Mouse (Mus musculus) lung, postnatal 0 days (tissue): ENCODE results near the gene Map3k12. TPM values are rescaled to one million over a fixed set of nuclear protein-coding genes. Genes with fewer than 3 reads are reported as not detected.

Experiments used
- ATAC-seq: fragments of 200-750 bp; cut with Nextera tagmentation; 2 replicates; pipeline ENCODE4 v1.8.0; 2017; ENCODE audit warnings: moderate library complexity
- DNase-seq: peaks from one replicate; pipeline ENCODE4 v3.0.0-alpha.2; 2016; ENCODE audit warnings: low spot score
- H3K27ac ChIP-seq: fragments of 300-500 bp; sonication (generic); 2 replicates; pipeline ENCODE4 v1.5.1; 2014; ENCODE audit warnings: antibody characterized with exemption, mild to moderate bottlenecking, low read length, mixed read lengths
- H3K27me3 ChIP-seq: fragments of 300-500 bp; sonication (generic); replicated peaks from 2 replicates; pipeline ENCODE4 v1.6.1; 2014; ENCODE audit warnings: low read length, mixed read lengths; ENCODE audit not compliant: insufficient read depth
- H3K36me3 ChIP-seq: fragments of 300-500 bp; sonication (generic); 2 replicates; pipeline ENCODE4 v1.6.1; 2014; ENCODE audit warnings: low read length, mixed read lengths; ENCODE audit not compliant: insufficient read depth
- H3K4me1 ChIP-seq: fragments of 300-500 bp; sonication (generic); 2 replicates; pipeline ENCODE4 v1.6.1; 2014; ENCODE audit warnings: antibody characterized with exemption, low read depth, low read length, mixed read lengths; ENCODE audit not compliant: insufficient read depth
- H3K4me2 ChIP-seq: fragments of 300-500 bp; sonication (generic); replicated peaks from 2 replicates; pipeline ENCODE4 v1.6.1; 2014; ENCODE audit warnings: low read depth, mild to moderate bottlenecking, low read length, moderate library complexity, mixed read lengths
- H3K4me3 ChIP-seq: fragments of 300-500 bp; sonication (generic); 2 replicates; pipeline ENCODE4 v1.5.1; 2014; ENCODE audit warnings: low read depth, low read length
- H3K9ac ChIP-seq: fragments of 300-500 bp; sonication (generic); replicated peaks from 2 replicates; pipeline ENCODE4 v1.6.1; 2014; ENCODE audit warnings: low read depth, mild to moderate bottlenecking
- H3K9me3 ChIP-seq: fragments of 300-500 bp; sonication (generic); 2 replicates; pipeline ENCODE4 v1.6.1; 2016; ENCODE audit warnings: low read length, mixed read lengths
- CTCF ChIP-seq: IDR thresholded peaks from 2 replicates; pipeline ENCODE4 v1.5.1; 2016; ENCODE audit warnings: antibody characterized with exemption, mild to moderate bottlenecking
- EP300 ChIP-seq: IDR thresholded peaks from 2 replicates; pipeline ENCODE4 v1.6.1; 2016; ENCODE audit warnings: antibody characterized with exemption, mild to moderate bottlenecking, control low read depth
- WGBS: fragments of 180-500 bp; shearing (Covaris S2); extraction: QIAGEN DNeasy Blood & Tissue Kit; methylation state at CpG from one replicate; pipeline ENCODE4 v1.1.7; 2014; 5-methylcytosine and 5-hydroxymethylcytosine counted together
- polyA plus RNA-seq: library from polyadenylated mRNA; unstranded; fragments of >200 nt; fragmentation: Nextera tagmentation; extraction: Ambion mirVana; gene quantifications from 2 replicates; pipeline ENCODE4 v1.2.1, GENCODE M21; 2015

The Map3k12 gene
- polyA plus RNA-seq, 1 experiment from 2014 or later, result 4.2 TPM

DNA sequence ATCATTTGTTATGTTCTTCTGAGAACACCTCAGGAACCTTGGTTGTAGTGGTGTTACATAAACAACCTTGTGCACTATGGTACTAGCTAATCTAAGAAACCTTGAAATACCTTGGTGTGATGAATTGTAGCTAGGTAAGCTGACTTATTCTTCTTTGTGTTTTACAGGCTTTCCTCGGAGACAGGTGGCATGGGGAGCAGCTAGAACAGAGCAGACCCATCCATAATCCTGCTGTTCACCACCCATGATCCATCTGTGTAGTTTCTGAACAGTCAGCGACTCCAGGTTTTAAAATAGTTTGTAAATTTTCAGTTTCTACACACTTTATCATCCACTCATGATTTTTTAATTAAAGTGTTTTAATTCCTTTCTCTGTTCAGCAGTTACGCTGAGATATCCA, 18.5 kb downstream of the Map3k12 start:
- Histone ChIP-seq H3K4me3 (no peak overlapping the region), H3K4me2 (no peak overlapping the region), H3K27ac (no peak overlapping the region), H3K36me3 (peaks cover 40% of the 10 kb centered on the region), H3K4me1 (no peaks in the 10 kb centered on the region), H3K9ac (no peak overlapping the region), H3K27me3 (no peaks in the 10 kb centered on the region), H3K9me3 (no peaks in the 10 kb centered on the region)
- DNase-seq (no peak), ATAC-seq (no peak)
- WGBS, result 81% methylated on average over 3 of the region's 3 CpGs
- no peak for TF ChIP-seq EP300
- no peak for TF ChIP-seq CTCF

- H3K4me1 ChIP-seq, result no peaks in the 10 kb centered on the region
- peaks cover 62% of the 10 kb centered on the region for H3K36me3 ChIP-seq
- no peak overlapping the region for H3K9ac ChIP-seq
- no peaks in the 10 kb centered on the region for H3K9me3 ChIP-seq
- 52% methylated on average over 1 of the region's 1 CpGs for WGBS
- H3K4me2 ChIP-seq, result no peak overlapping the region
- DNase-seq, result no peak
- TF ChIP-seq EP300, result no peak
- no peak for TF ChIP-seq CTCF
- H3K27me3 ChIP-seq, result no peaks in the 10 kb centered on the region
- H3K27ac ChIP-seq, result no peak overlapping the region
- H3K4me3 ChIP-seq, result no peak overlapping the region
- no peak for ATAC-seq
Observed at GRCm38 (mm10) chr15:102487664-102488063, 29.2 kb downstream of the Map3k12 start.

DNA sequence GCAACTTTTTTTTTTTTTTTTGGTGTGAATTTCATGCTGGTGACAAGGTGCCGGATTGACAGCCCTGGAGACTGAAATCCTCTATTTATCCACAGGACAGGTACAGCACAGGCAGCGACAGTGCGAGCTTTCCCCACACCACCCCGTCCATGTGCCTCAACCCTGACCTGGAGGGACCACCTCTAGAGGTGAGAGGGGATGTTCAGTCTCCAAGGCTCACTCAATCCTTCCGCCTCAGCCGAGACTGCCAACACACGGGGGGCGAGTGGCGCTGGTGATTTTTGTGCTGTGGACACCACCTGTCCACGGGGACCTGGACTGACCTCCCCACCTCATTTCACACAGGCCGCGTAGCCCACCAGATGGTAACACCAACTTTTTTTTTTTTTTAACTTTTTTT, 31.0 kb downstream of the Map3k12 start:
- Histone ChIP-seq H3K4me1 (no peaks in the 10 kb centered on the region), H3K27me3 (no peaks in the 10 kb centered on the region), H3K4me2 (no peak overlapping the region), H3K36me3 (peaks cover 62% of the 10 kb centered on the region), H3K27ac (no peak overlapping the region), H3K4me3 (no peak overlapping the region), H3K9me3 (no peaks in the 10 kb centered on the region), H3K9ac (no peak overlapping the region)
- WGBS, result 87% methylated on average over 12 of the region's 12 CpGs
- DNase-seq (no peak), ATAC-seq (no peak)
- no peak for TF ChIP-seq CTCF
- TF ChIP-seq EP300, result no peak

DNA sequence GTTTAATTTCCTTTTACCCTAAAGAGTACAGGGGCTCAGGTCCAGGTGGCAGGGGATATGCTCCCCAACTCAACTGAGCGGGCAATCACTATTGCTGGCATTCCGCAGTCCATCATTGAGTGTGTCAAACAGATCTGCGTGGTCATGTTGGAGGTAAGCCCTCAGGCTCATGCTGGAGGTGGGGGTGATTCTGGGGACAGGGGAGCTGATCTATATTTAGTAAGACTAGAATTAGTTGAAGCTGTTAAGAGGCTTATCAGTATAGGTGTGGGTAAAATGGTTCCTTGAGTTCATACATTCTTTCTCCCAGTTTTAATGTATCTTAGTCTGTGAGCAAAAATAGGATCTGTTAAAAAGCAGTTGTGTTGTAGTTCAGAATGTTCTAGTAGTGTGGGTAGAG, 33.7 kb downstream of the Map3k12 start:
- no peak overlapping the region for H3K9ac ChIP-seq
- no peak overlapping the region for H3K4me3 ChIP-seq
- no peak for ATAC-seq
- 85% methylated on average over 3 of the region's 3 CpGs for WGBS
- no peaks in the 10 kb centered on the region for H3K9me3 ChIP-seq
- H3K27ac ChIP-seq, result no peak overlapping the region
- H3K27me3 ChIP-seq, result no peaks in the 10 kb centered on the region
- TF ChIP-seq EP300 (no peak), CTCF (no peak)
- H3K4me1 ChIP-seq, result no peaks in the 10 kb centered on the region
- no peak for DNase-seq
- no peak overlapping the region for H3K4me2 ChIP-seq
- peaks cover 36% of the 10 kb centered on the region for H3K36me3 ChIP-seq

- no peak overlapping the region for H3K4me2 ChIP-seq
- no peak overlapping the region for H3K4me3 ChIP-seq
- no peaks in the 10 kb centered on the region for H3K27me3 ChIP-seq
- no peak for ATAC-seq
- DNase-seq, result no peak
- WGBS, result 87% methylated on average over 2 of the region's 2 CpGs
- TF ChIP-seq EP300 (no peak), CTCF (no peak)
- peaks cover 20% of the 10 kb centered on the region; the same call in 1 of the 2 replicates for H3K36me3 ChIP-seq
- H3K27ac ChIP-seq, result no peak overlapping the region
- no peak overlapping the region for H3K9ac ChIP-seq
- H3K4me1 ChIP-seq, result peaks cover 3% of the 10 kb centered on the region; the same call in 1 of the 2 replicates
- no peaks in the 10 kb centered on the region for H3K9me3 ChIP-seq
Observed at GRCm38 (mm10) chr15:102474520-102474919, 42.3 kb downstream of the Map3k12 start.

DNA sequence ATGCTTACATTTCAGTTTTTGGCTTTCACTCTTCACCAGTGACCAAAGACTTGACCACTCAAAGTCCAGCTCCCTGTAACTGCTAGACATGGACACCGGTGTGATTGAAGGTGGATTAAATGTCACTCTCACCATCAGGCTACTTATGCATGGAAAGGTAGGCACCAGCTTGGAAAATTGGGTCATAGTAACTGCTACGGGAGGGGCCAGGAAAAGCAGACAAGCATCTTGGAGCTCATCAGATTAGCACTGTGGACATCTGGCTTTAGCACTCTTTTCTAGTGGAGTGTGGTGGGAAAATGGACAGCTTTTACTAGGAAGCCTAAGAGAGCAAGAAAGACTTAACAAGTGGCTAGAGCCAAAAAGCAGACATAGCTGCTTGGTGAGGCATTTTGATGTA, 43.6 kb downstream of the Map3k12 start:
- WGBS, result 60% methylated on average over 2 of the region's 2 CpGs
- no peak overlapping the region for H3K27ac ChIP-seq
- DNase-seq (no peak), ATAC-seq (no peak)
- H3K4me2 ChIP-seq, result no peak overlapping the region
- no peaks in the 10 kb centered on the region for H3K9me3 ChIP-seq
- H3K27me3 ChIP-seq, result no peaks in the 10 kb centered on the region
- TF ChIP-seq CTCF, result no peak
- no peak for TF ChIP-seq EP300
- no peak overlapping the region for H3K9ac ChIP-seq
- no peak overlapping the region for H3K4me3 ChIP-seq
- H3K36me3 ChIP-seq, result peaks cover 20% of the 10 kb centered on the region; the same call in 1 of the 2 replicates
- peaks cover 3% of the 10 kb centered on the region; the same call in 1 of the 2 replicates for H3K4me1 ChIP-seq

DNA sequence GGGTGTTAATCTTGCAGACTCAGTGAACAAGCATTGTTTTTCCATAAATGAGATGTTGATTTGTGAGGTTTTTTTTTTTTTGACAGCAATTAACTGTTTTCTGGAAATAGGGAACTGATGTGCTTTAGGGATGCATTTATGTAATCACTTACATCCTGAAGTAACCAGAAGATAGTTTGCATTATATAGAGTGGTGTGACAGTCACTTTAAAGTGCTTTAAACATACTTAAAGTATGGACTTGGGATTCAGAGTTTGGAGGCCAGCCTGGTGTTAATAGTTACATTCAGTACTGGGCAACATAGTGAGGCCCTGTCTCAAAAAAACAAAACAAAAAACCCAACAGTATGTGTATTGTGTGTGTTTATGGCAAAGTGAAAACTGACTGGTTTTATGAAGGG, 45.1 kb downstream of the Map3k12 start:
- peak overlapping the region; percentile 48 for H3K4me2 ChIP-seq
- H3K4me1 ChIP-seq, result peaks cover 3% of the 10 kb centered on the region; the same call in 1 of the 2 replicates
- H3K27me3 ChIP-seq, result no peaks in the 10 kb centered on the region
- H3K9ac ChIP-seq, result peak overlapping the region; percentile 97
- H3K9me3 ChIP-seq, result no peaks in the 10 kb centered on the region
- peak overlapping the region; percentile 86 for H3K4me3 ChIP-seq
- H3K36me3 ChIP-seq, result peaks cover 20% of the 10 kb centered on the region; the same call in 1 of the 2 replicates
- DNase-seq (no peak), ATAC-seq (no peak)
- H3K27ac ChIP-seq, result no peak overlapping the region
- TF ChIP-seq EP300 (no peak), CTCF (no peak)
